Mouse (Mus musculus) hindbrain, embryonic 14.5 days (tissue): Measurements from ENCODE around the gene Pde8b. TPM values are rescaled to one million over a fixed set of nuclear protein-coding genes. Genes with fewer than 3 reads are reported as not detected.

Source experiments
- ATAC-seq: fragments of 200-750 bp; cut with Nextera tagmentation; 2 replicates; pipeline ENCODE4 v1.8.0; 2017; ENCODE audit warnings: moderate number of reproducible peaks, mild to moderate bottlenecking, moderate TSS enrichment, moderate library complexity; ENCODE audit not compliant: low FRiP score
- DNase-seq: peaks from one replicate; pipeline ENCODE4 v3.0.0-alpha.2; 2015; ENCODE audit warnings: low spot score
- H3K27ac ChIP-seq: fragments of 300-500 bp; sonication (generic); 2 replicates; pipeline ENCODE4 v1.5.1; 2014; ENCODE audit warnings: mild to moderate bottlenecking, moderate library complexity
- H3K27me3 ChIP-seq: fragments of 300-500 bp; sonication (generic); 2 replicates; pipeline ENCODE4 v1.6.1; 2014; ENCODE audit warnings: mild to moderate bottlenecking, low read length, mixed read lengths; ENCODE audit not compliant: control insufficient read depth, insufficient read depth
- H3K36me3 ChIP-seq: fragments of 300-500 bp; sonication (generic); replicated peaks from 2 replicates; pipeline ENCODE4 v1.6.1; 2014; ENCODE audit not compliant: control insufficient read depth, insufficient read depth
- H3K4me1 ChIP-seq: fragments of 300-500 bp; sonication (generic); replicated peaks from 2 replicates; pipeline ENCODE4 v1.6.1; 2014; ENCODE audit warnings: antibody characterized with exemption, low read length, mixed read lengths; ENCODE audit not compliant: control insufficient read depth, insufficient read depth
- H3K4me2 ChIP-seq: fragments of 300-500 bp; sonication (generic); replicated peaks from 2 replicates; pipeline ENCODE4 v1.6.1; 2014; ENCODE audit warnings: mild to moderate bottlenecking, moderate library complexity
- H3K4me3 ChIP-seq: fragments of 300-500 bp; sonication (generic); replicated peaks from 2 replicates; pipeline ENCODE4 v1.5.1; 2014; ENCODE audit warnings: mild to moderate bottlenecking, low read length
- H3K9ac ChIP-seq: fragments of 300-500 bp; sonication (generic); 2 replicates; pipeline ENCODE4 v1.6.1; 2014
- H3K9me3 ChIP-seq: fragments of 300-500 bp; sonication (generic); 2 replicates; pipeline ENCODE4 v1.6.1; 2016; ENCODE audit warnings: low read length; ENCODE audit not compliant: control insufficient read depth
- WGBS: fragments of 180-500 bp; shearing (Covaris S2); extraction: QIAGEN DNeasy Blood & Tissue Kit; methylation state at CpG from one replicate; pipeline ENCODE4 v1.1.7; 2014; 5-methylcytosine and 5-hydroxymethylcytosine counted together
- polyA plus RNA-seq: library from polyadenylated mRNA; unstranded; fragments of >200 nt; fragmentation: Nextera tagmentation; extraction: Ambion mirVana; gene quantifications from 2 replicates; pipeline ENCODE4 v1.2.1, GENCODE M21; 2014

Pde8b gene
- polyA plus RNA-seq, 1 experiment from 2014 or later, result 8.0 TPM

GRCm38 (mm10) chr13:95102985-95103590, 147.0 kb downstream of the Pde8b start:
- 70% methylated on average over 4 of the region's 4 CpGs for WGBS
- Histone ChIP-seq H3K9ac (no peak overlapping the region), H3K27ac (no peak overlapping the region), H3K27me3 (no peaks in the 10 kb centered on the region), H3K9me3 (no peaks in the 10 kb centered on the region), H3K4me2 (no peak overlapping the region), H3K4me1 (no peaks in the 10 kb centered on the region; the same call in 1 of the 2 replicates), H3K36me3 (no peaks in the 10 kb centered on the region), H3K4me3 (no peak overlapping the region)
- ATAC-seq (no peak), DNase-seq (no peak)

GRCm38 (mm10) chr13:95101315-95101714, 148.8 kb downstream of the Pde8b start:
- ATAC-seq, result no peak
- Histone ChIP-seq H3K27ac (no peak overlapping the region), H3K4me2 (no peak overlapping the region), H3K9ac (no peak overlapping the region), H3K9me3 (no peaks in the 10 kb centered on the region), H3K4me3 (no peak overlapping the region), H3K27me3 (no peaks in the 10 kb centered on the region), H3K4me1 (no peaks in the 10 kb centered on the region; the same call in 1 of the 2 replicates), H3K36me3 (no peaks in the 10 kb centered on the region)
- 92% methylated on average over 8 of the region's 8 CpGs for WGBS
- DNase-seq, result no peak

GRCm38 (mm10) chr13:95098931-95099720, 151.0 kb downstream of the Pde8b start:
- no peak overlapping the region for H3K9ac ChIP-seq
- H3K4me2 ChIP-seq, result no peak overlapping the region
- ATAC-seq (no peak), DNase-seq (no peak)
- no peaks in the 10 kb centered on the region for H3K9me3 ChIP-seq
- no peaks in the 10 kb centered on the region for H3K36me3 ChIP-seq
- H3K4me3 ChIP-seq, result no peak overlapping the region
- no peak overlapping the region for H3K27ac ChIP-seq
- H3K27me3 ChIP-seq, result no peaks in the 10 kb centered on the region
- 79% methylated on average over 8 of the region's 8 CpGs for WGBS
- H3K4me1 ChIP-seq, result no peaks in the 10 kb centered on the region; the same call in 1 of the 2 replicates

GRCm38 (mm10) chr13:95096646-95097045, 153.5 kb downstream of the Pde8b start:
- Histone ChIP-seq H3K27me3 (no peaks in the 10 kb centered on the region), H3K4me2 (no peak overlapping the region), H3K4me1 (no peaks in the 10 kb centered on the region; the same call in 1 of the 2 replicates), H3K27ac (no peak overlapping the region), H3K9ac (no peak overlapping the region), H3K36me3 (no peaks in the 10 kb centered on the region), H3K4me3 (no peak overlapping the region), H3K9me3 (no peaks in the 10 kb centered on the region)
- DNase-seq (no peak), ATAC-seq (no peak)
- 81% methylated on average over 3 of the region's 3 CpGs for WGBS

GRCm38 (mm10) chr13:95095860-95096259, 154.3 kb downstream of the Pde8b start:
- no peak overlapping the region for H3K27ac ChIP-seq
- H3K36me3 ChIP-seq, result no peaks in the 10 kb centered on the region
- H3K4me1 ChIP-seq, result no peaks in the 10 kb centered on the region; the same call in 1 of the 2 replicates
- H3K9ac ChIP-seq, result no peak overlapping the region
- 57% methylated on average over 10 of the region's 10 CpGs for WGBS
- H3K4me3 ChIP-seq, result no peak overlapping the region
- DNase-seq (no peak), ATAC-seq (no peak)
- no peak overlapping the region for H3K4me2 ChIP-seq
- H3K9me3 ChIP-seq, result no peaks in the 10 kb centered on the region
- no peaks in the 10 kb centered on the region for H3K27me3 ChIP-seq

- WGBS, result 83% methylated on average over 14 of the region's 14 CpGs
- no peaks in the 10 kb centered on the region for H3K4me1 ChIP-seq
- H3K9me3 ChIP-seq, result no peaks in the 10 kb centered on the region
- no peak overlapping the region for H3K9ac ChIP-seq
- H3K36me3 ChIP-seq, result no peaks in the 10 kb centered on the region
- DNase-seq (no peak), ATAC-seq (no peak)
- no peak overlapping the region for H3K27ac ChIP-seq
- no peak overlapping the region for H3K4me2 ChIP-seq
- no peak overlapping the region for H3K4me3 ChIP-seq
- H3K27me3 ChIP-seq, result no peaks in the 10 kb centered on the region
Observed at GRCm38 (mm10) chr13:95091546-95092445, 158.3 kb downstream of the Pde8b start.

- H3K9me3 ChIP-seq, result no peaks in the 10 kb centered on the region
- no peaks in the 10 kb centered on the region for H3K4me1 ChIP-seq
- ATAC-seq (no peak), DNase-seq (no peak)
- no peak overlapping the region for H3K4me3 ChIP-seq
- H3K27me3 ChIP-seq, result no peaks in the 10 kb centered on the region
- H3K4me2 ChIP-seq, result no peak overlapping the region
- WGBS, result 79% methylated on average over 8 of the region's 8 CpGs
- H3K9ac ChIP-seq, result no peak overlapping the region
- no peaks in the 10 kb centered on the region for H3K36me3 ChIP-seq
- H3K27ac ChIP-seq, result no peak overlapping the region
Observed at GRCm38 (mm10) chr13:95087358-95087787, 162.8 kb downstream of the Pde8b start.

- Histone ChIP-seq H3K4me2 (no peak overlapping the region), H3K9ac (no peak overlapping the region), H3K27me3 (no peaks in the 10 kb centered on the region), H3K4me3 (no peak overlapping the region), H3K27ac (no peak overlapping the region), H3K4me1 (no peaks in the 10 kb centered on the region), H3K36me3 (no peaks in the 10 kb centered on the region), H3K9me3 (no peaks in the 10 kb centered on the region)
- WGBS, result 84% methylated on average over 5 of the region's 5 CpGs
- ATAC-seq (no peak), DNase-seq (no peak)
Observed at GRCm38 (mm10) chr13:95086033-95086432, 164.1 kb downstream of the Pde8b start.

GRCm38 (mm10) chr13:95082611-95083010, 167.5 kb downstream of the Pde8b start:
- ATAC-seq (no peak), DNase-seq (no peak)
- H3K36me3 ChIP-seq, result no peaks in the 10 kb centered on the region

More at GRCm38 (mm10) chr13:95082611-95083010, 167.5 kb downstream of the Pde8b start:
- H3K4me1 ChIP-seq, result no peaks in the 10 kb centered on the region
- WGBS, result 92% methylated on average over 3 of the region's 3 CpGs
- H3K4me2 ChIP-seq, result no peak overlapping the region
- no peaks in the 10 kb centered on the region for H3K27me3 ChIP-seq
- no peaks in the 10 kb centered on the region for H3K9me3 ChIP-seq
- H3K4me3 ChIP-seq, result no peak overlapping the region
- no peak overlapping the region for H3K27ac ChIP-seq
- H3K9ac ChIP-seq, result no peak overlapping the region
